Mouse (Mus musculus): Measurements from ENCODE around the gene Gm17364. TPM values are rescaled to one million over a fixed set of nuclear protein-coding genes. Genes with fewer than 3 reads are reported as not detected.
"Not testable (repeated sequence)": the region's sequence is repeated elsewhere in the genome, so short reads cannot be mapped to it uniquely, and the experiment has no call there.

Gene Gm17364
- total and polyA plus RNA-seq, 2 experiments from 2014 or later = not detected

DNA sequence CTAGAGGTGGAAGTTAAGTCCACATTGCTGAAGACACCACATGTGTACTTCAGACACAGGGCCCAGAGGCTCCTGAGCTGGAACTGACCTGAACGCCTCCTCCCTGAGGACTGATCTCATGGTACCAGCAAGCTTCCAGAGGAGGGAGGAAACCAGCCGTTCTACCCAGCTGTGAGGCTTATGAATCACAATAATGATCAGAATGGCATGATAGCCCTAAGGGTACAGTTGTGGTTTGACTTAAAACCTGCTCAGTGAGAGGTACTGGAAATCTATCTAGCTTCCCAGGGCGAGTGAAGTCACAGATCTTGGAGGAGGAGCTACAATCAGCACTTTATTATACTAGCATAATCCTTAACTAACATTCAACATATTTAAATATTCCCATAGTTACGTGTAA is 11.7 kb upstream of the Gm17364 start:
- TF ChIP-seq CTCF (IDR thresholded peaks at IDR 0.05) = no peak
- WGBS = 80% methylated on average over 4 of the region's 4 CpGs
- no peak for ATAC-seq (ENCODE audit: low FRiP score)

DNA sequence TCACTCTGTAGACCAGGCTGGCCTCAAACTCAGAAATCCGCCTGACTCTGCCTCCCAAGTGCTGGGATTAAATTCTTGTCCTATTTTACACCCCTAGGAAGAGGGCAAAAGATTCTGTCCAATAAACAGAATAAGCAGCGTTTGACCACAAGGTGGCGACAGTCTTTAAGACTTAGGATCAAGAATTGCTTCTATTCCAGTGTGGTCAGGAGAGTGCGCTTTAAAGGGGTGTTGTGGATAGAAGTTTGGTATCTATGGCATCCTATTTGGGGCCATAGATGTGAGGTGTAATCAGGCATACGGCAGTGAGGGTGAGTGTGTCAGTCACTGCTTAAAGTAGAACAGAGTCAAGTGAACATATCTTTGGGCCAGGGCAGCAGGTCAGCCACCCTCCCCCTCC is 9.5 kb upstream of the Gm17364 start:
- DNase-seq (ENCODE audit: low spot score) = peak; percentile 94
- H3K27ac ChIP-seq (ENCODE audit: low read depth, low read length) = no peak overlapping the region
- H3K27me3 ChIP-seq (ENCODE audit: insufficient read depth, low read length) = no peaks in the 10 kb centered on the region
- H3K36me3 ChIP-seq (ENCODE audit: insufficient read depth, low read length) = no peaks in the 10 kb centered on the region
- H3K4me1 ChIP-seq (ENCODE audit: insufficient read depth, low read length) = no peaks in the 10 kb centered on the region
- H3K4me2 ChIP-seq (ENCODE audit: low read depth, low read length, poor library complexity, severe bottlenecking) = no peak overlapping the region
- H3K4me3 ChIP-seq (ENCODE audit: low read depth, low read length) = no peak overlapping the region
- peak; percentile 89 for TF ChIP-seq CTCF (IDR thresholded peaks at IDR 0.05)
- no peak overlapping the region for H3K9ac ChIP-seq (replicated peaks; ENCODE audit: low read length, poor library complexity, severe bottlenecking)
- no peak for ATAC-seq (ENCODE audit: low FRiP score)
- WGBS = 29% methylated on average over 5 of the region's 5 CpGs
- H3K9me3 ChIP-seq (ENCODE audit: low read length) = no peaks in the 10 kb centered on the region

More for the DNA sequence above, 11.7 kb upstream of the Gm17364 start:
- Histone ChIP-seq H3K9me3 (ENCODE audit: low read length) (no peaks in the 10 kb centered on the region), H3K27ac (ENCODE audit: low read depth, low read length) (no peak overlapping the region), H3K4me1 (ENCODE audit: insufficient read depth, low read length) (no peaks in the 10 kb centered on the region), H3K36me3 (ENCODE audit: insufficient read depth, low read length) (no peaks in the 10 kb centered on the region), H3K9ac (replicated peaks; ENCODE audit: low read length, poor library complexity, severe bottlenecking) (no peak overlapping the region), H3K4me2 (ENCODE audit: low read depth, low read length, poor library complexity, severe bottlenecking) (no peak overlapping the region), H3K4me3 (ENCODE audit: low read depth, low read length) (no peak overlapping the region), H3K27me3 (ENCODE audit: insufficient read depth, low read length) (no peaks in the 10 kb centered on the region)
- no peak for DNase-seq (ENCODE audit: low spot score)

DNA sequence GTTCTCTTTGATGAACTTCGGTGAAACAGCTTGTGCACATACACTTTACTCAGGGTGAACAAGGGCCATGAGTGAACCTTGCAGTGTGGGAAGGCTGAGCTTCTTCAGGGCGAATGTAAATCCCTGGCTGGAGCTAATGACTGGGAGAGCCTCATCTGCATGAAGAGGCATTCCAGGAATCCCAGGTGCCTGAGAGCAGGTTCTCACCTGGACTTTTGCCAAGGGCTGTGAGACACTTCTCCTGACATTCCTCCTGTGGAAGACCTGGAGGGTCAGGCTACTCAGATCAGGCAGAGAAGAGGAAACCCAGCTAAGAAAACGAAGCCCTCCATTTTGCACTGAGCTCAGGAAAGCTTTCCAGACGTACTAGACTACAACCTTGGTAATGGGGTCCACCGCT is 6.9 kb upstream of the Gm17364 start:
- Histone ChIP-seq H3K9ac (replicated peaks; ENCODE audit: low read length, poor library complexity, severe bottlenecking) (no peak overlapping the region), H3K4me1 (ENCODE audit: insufficient read depth, low read length) (no peaks in the 10 kb centered on the region), H3K36me3 (ENCODE audit: insufficient read depth, low read length) (no peaks in the 10 kb centered on the region), H3K27ac (ENCODE audit: low read depth, low read length) (no peak overlapping the region), H3K9me3 (ENCODE audit: low read length) (no peaks in the 10 kb centered on the region), H3K27me3 (ENCODE audit: insufficient read depth, low read length) (no peaks in the 10 kb centered on the region), H3K4me2 (ENCODE audit: low read depth, low read length, poor library complexity, severe bottlenecking) (no peak overlapping the region), H3K4me3 (ENCODE audit: low read depth, low read length) (no peak overlapping the region)
- no peak for TF ChIP-seq CTCF (IDR thresholded peaks at IDR 0.05)
- ATAC-seq (ENCODE audit: low FRiP score) = no peak
- DNase-seq (ENCODE audit: low spot score) = no peak
- WGBS = 76% methylated on average over 5 of the region's 5 CpGs

DNA sequence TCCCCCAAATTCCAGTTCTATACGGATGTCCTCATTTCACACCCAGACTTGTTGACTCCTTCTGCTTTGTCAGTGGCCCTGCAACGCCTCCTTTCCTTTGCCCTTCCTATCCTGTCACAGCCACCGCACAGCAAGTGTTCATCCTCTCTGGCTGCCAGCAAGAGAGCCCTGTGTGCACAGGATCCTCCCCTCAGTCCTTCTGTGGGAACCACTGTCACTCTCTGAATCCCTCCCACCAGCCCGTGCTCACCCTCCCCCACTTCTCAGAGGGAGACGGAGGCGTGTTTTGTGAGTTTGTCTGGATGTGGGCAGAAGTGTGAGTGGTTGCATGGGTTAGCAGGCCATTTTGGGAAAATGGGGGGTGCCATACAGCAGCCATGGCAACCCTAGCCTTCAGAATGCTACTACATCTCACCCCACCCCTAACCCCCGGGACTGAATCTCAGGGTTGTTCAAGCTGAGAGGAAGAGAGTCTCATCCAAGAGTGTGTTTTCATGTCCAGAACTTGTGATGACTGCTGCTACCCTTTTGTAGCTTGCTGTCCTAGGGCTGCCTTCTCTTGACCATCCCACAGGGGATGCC is 5.9 kb downstream of the Gm17364 start:
- ATAC-seq (ENCODE audit: low FRiP score) (peak; percentile 44; the same call in 1 of the 2 replicates), DNase-seq (ENCODE audit: low spot score) (peak; percentile 58)
- Histone ChIP-seq H3K4me2 (ENCODE audit: low read depth, low read length, poor library complexity, severe bottlenecking) (no peak overlapping the region), H3K9me3 (ENCODE audit: low read length) (no peaks in the 10 kb centered on the region), H3K4me1 (ENCODE audit: insufficient read depth, low read length) (no peaks in the 10 kb centered on the region), H3K36me3 (ENCODE audit: insufficient read depth, low read length) (no peaks in the 10 kb centered on the region), H3K4me3 (ENCODE audit: low read depth, low read length) (no peak overlapping the region), H3K27ac (ENCODE audit: low read depth, low read length) (0 out of 2 replicates have a peak overlapping the region, but pooled peaks have one; percentile 2), H3K9ac (replicated peaks; ENCODE audit: low read length, poor library complexity, severe bottlenecking) (no peak overlapping the region), H3K27me3 (ENCODE audit: insufficient read depth, low read length) (no peaks in the 10 kb centered on the region)
- WGBS = 29% methylated on average over 7 of the region's 7 CpGs
- TF ChIP-seq CTCF (IDR thresholded peaks at IDR 0.05) = no peak

DNA sequence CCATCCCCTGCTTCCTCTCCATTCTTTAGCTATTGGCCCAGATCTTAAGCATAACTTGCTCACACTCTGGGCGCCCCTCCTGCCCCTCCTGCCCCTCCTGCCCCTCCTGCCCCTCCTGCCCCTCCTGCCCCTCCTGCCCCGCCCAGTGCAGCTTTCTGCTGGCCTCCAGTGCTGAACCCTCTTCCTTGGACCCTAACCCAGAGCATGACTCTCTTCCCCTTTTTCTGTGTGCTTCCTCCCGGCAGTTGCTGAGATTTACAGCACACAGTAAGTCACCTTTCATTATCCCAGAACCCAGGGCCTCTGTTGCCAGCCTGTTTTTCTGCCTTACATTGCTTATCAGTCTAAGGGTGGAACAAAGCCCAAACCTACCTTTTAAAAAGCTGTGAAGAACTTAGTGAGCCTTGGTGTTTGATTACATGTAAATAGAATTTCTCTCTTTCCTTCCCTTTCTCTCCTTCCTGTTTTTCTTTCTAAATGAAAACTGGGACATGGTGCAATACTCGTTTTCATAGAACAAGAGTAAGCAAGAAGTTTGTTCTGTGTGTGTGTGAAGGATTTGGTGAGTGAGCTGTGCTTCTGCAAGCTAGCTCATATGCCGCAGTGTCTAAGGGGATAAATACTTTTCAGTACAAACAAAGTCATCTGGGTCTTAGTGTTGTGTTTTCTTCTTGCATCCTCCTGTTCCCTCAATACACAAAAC is 10.3 kb downstream of the Gm17364 start:
- Histone ChIP-seq H3K4me3 (ENCODE audit: low read depth, low read length) (no peak overlapping the region), H3K27me3 (ENCODE audit: insufficient read depth, low read length) (no peaks in the 10 kb centered on the region), H3K4me1 (ENCODE audit: insufficient read depth, low read length) (no peaks in the 10 kb centered on the region), H3K9me3 (ENCODE audit: low read length) (no peaks in the 10 kb centered on the region), H3K4me2 (ENCODE audit: low read depth, low read length, poor library complexity, severe bottlenecking) (no peak overlapping the region), H3K9ac (replicated peaks; ENCODE audit: low read length, poor library complexity, severe bottlenecking) (no peak overlapping the region), H3K27ac (ENCODE audit: low read depth, low read length) (no peak overlapping the region), H3K36me3 (ENCODE audit: insufficient read depth, low read length) (no peaks in the 10 kb centered on the region)
- no peak for TF ChIP-seq CTCF (IDR thresholded peaks at IDR 0.05)
- DNase-seq (ENCODE audit: low spot score) = no peak
- 91% methylated on average over 5 of the region's 5 CpGs for WGBS
- no peak for ATAC-seq (ENCODE audit: low FRiP score)

DNA sequence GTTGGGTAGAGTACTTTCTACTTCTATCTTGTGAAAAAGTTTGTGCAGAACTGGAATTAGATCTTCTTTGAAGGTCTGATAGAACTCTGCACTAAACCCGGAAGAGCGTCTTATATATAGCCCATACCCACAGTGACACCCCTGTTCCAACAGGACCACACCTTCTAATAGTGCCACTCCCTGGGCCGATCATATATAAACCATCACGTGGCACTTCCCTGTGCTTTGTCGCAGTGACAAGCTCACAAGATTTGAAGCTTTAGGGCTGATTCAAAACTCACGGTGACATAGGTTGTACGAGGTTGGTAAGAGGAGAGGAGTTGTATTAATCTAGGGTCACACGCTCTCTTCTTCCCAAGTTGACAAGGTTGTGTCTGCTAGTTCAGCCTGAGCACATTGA is 12.2 kb downstream of the Gm17364 start:
- ATAC-seq (ENCODE audit: low FRiP score); H3K4me1 ChIP-seq (ENCODE audit: insufficient read depth, low read length); H3K9ac ChIP-seq (replicated peaks; ENCODE audit: low read length, poor library complexity, severe bottlenecking); H3K9me3 ChIP-seq (ENCODE audit: low read length); H3K27me3 ChIP-seq (ENCODE audit: insufficient read depth, low read length); DNase-seq (ENCODE audit: low spot score); H3K36me3 ChIP-seq (ENCODE audit: insufficient read depth, low read length); H3K4me2 ChIP-seq (ENCODE audit: low read depth, low read length, poor library complexity, severe bottlenecking); H3K27ac ChIP-seq (ENCODE audit: low read depth, low read length); H3K4me3 ChIP-seq (ENCODE audit: low read depth, low read length): not testable (repeated sequence)
- WGBS = 94% methylated on average over 8 of the region's 8 CpGs

All from midbrain, postnatal 0 days (tissue).